In genomic region chr19:57642980-57643379, GRCm38 (mm10) we compare ENCODE assay signal across 9 mouse cellular contexts. TPM values are rescaled to one million over a fixed set of nuclear protein-coding genes. Genes with fewer than 3 reads are reported as not detected.
A peak's percentile ranks its signal among the peaks of the same experiment; 100 is the strongest.
DNase-seq lines count a peak whose midpoint lies in the region; ATAC-seq and TF ChIP-seq lines count a peak whose summit lies in the region.
"Had no signal": no experiment of that assay in that cellular context is flagged by ENCODE, and none has a peak within 500 bp of the region (broad histone marks: within the 10 kb centered on the region; RNA-seq: fewer than 3 reads in every experiment).

No protein-coding gene starts in this region.

- peak; percentile 59 for DNase-seq in embryo, embryonic 11 days
- DNase-seq in embryo, embryonic 9.5 days (ENCODE audit: extremely low spot score) = no peak
- peak; percentile 14 to 19 (median 17) for DNase-seq in liver, embryonic 14.5 days (ENCODE audit: low read depth in 3 of 3, low spot score in 3 of 3)
- no peak for DNase-seq in liver
- peak; percentile 82 for DNase-seq in brain, embryonic 14.5 days (ENCODE audit: low read depth)
- DNase-seq in retina, adult 2 months (ENCODE audit: low read depth, low spot score) = peak; percentile 28
- no peak for DNase-seq in heart, postnatal 4 days
- DNase-seq in urinary bladder, postnatal 25 days (ENCODE audit: low spot score) = no peak

- H3K4me3 ChIP-seq in liver, embryonic 14.5 days (ENCODE audit: insufficient read depth in 1 of 2, low read depth in 2 of 2, low read length in 2 of 2) = no peak overlapping the region
- H3K4me3 ChIP-seq: forebrain, embryonic 10.5 days had no signal

- H3K4me2 ChIP-seq in liver, embryonic 14.5 days (ENCODE audit: low read depth) = no peak overlapping the region

- no peak for ATAC-seq in liver, embryonic 14.5 days (ENCODE audit: insufficient read depth)

- no peak for TF ChIP-seq POLR2A in brain, embryonic 14.5 days (IDR thresholded peaks at IDR 0.05; ENCODE audit: borderline replicate concordance, extremely low read depth, insufficient read depth, insufficient read length, poor library complexity, severe bottlenecking)

- H3K9me3 ChIP-seq in liver, embryonic 14.5 days (ENCODE audit: control insufficient read depth, low read length) = no peaks in the 10 kb centered on the region
- H3K9me3 ChIP-seq: forebrain, embryonic 10.5 days had no signal

- TF ChIP-seq CTCF in liver, embryonic 14.5 days (IDR thresholded peaks at IDR 0.05; ENCODE audit: low read depth) = no peak; the same call in 1 of the 2 replicates
- no peak for TF ChIP-seq CTCF in brain, embryonic 14.5 days (IDR thresholded peaks at IDR 0.05; ENCODE audit: borderline replicate concordance, extremely low read depth, insufficient read depth, insufficient read length)

- H3K4me1 ChIP-seq in liver, embryonic 14.5 days (replicated peaks; ENCODE audit: control insufficient read depth in 2 of 2, insufficient read depth in 2 of 2, low read length in 1 of 2) = no peaks in the 10 kb centered on the region
- H3K4me1 ChIP-seq: forebrain, embryonic 10.5 days had no signal

- TF ChIP-seq EP300 in liver, embryonic 14.5 days (IDR thresholded peaks at IDR 0.05; ENCODE audit: low read depth) = no peak

- no peaks in the 10 kb centered on the region for H3K27me3 ChIP-seq in liver, embryonic 14.5 days (ENCODE audit: control insufficient read depth, insufficient read depth, low read length)

- WGBS in liver, embryonic 14.5 days (ENCODE audit: insufficient replicate concordance) = 56% methylated on average over 2 of the region's 2 CpGs

- no peaks in the 10 kb centered on the region for H3K36me3 ChIP-seq in liver, embryonic 14.5 days (replicated peaks; ENCODE audit: control insufficient read depth, insufficient read depth, low read depth)

- no peak overlapping the region for H3K9ac ChIP-seq in liver, embryonic 14.5 days (replicated peaks)

- no peak overlapping the region for H3K27ac ChIP-seq in liver, embryonic 14.5 days
- H3K27ac ChIP-seq: forebrain, embryonic 10.5 days had no signal

RNA-seq across cellular contexts. Expression of gene Atrnl1, which starts 32.1 kb away (rescaled TPM):
- polyA plus RNA-seq in liver, embryonic 14.5 days (2012; rRNA removed) = 0.93 and 1.3 TPM in 2 replicates
- polyA plus RNA-seq in liver, embryonic 14.5 days (2014; fragmentation: Nextera tagmentation; extraction: Ambion mirVana) = 0.46 and 0.57 TPM in 2 replicates
- polyA plus RNA-seq in brain, embryonic 14.5 days (2012; rRNA removed) = 19.6 and 31.4 TPM in 2 replicates
- total RNA-seq in heart, postnatal 4 days (2021) = 10 to 100 TPM; 24.9 to 25.6 TPM

Comparison
In these comparisons a context has a peak if more than half of its experiments do, and no peak if none do; other contexts are left out.
1. DNase-seq: peak in embryo, embryonic 11 days (single experiment), liver, embryonic 14.5 days (3 of 3), brain, embryonic 14.5 days (single experiment) and retina, adult 2 months (single experiment); none in embryo, embryonic 9.5 days (single experiment), liver (single experiment), heart, postnatal 4 days (single experiment) and urinary bladder, postnatal 25 days (single experiment).